Mouse (Mus musculus) forebrain, embryonic 16.5 days (tissue): Measurements from ENCODE around the gene Slc16a5. TPM values are rescaled to one million over a fixed set of nuclear protein-coding genes. Genes with fewer than 3 reads are reported as not detected.

Experiments used
- ATAC-seq: fragments of 200-750 bp; cut with Nextera tagmentation; 2 replicates; pipeline ENCODE4 v1.8.0; 2017; ENCODE audit warnings: mild to moderate bottlenecking, moderate library complexity
- H3K27ac ChIP-seq: fragments of 300-500 bp; sonication (generic); 2 replicates; pipeline ENCODE4 v1.5.1; 2014; ENCODE audit warnings: low read length, control low read depth
- H3K27me3 ChIP-seq: fragments of 300-500 bp; sonication (generic); replicated peaks from 2 replicates; pipeline ENCODE4 v1.6.1; 2014; ENCODE audit warnings: low read length; ENCODE audit not compliant: control insufficient read depth, insufficient read depth
- H3K36me3 ChIP-seq: fragments of 300-500 bp; sonication (generic); 2 replicates; pipeline ENCODE4 v1.6.1; 2014; ENCODE audit not compliant: control insufficient read depth, insufficient read depth
- H3K4me1 ChIP-seq: fragments of 300-500 bp; sonication (generic); replicated peaks from 2 replicates; pipeline ENCODE4 v1.6.1; 2014; ENCODE audit warnings: low read length; ENCODE audit not compliant: control insufficient read depth, insufficient read depth
- H3K4me2 ChIP-seq: fragments of 300-500 bp; sonication (generic); 2 replicates; pipeline ENCODE4 v1.6.1; 2014; ENCODE audit warnings: mild to moderate bottlenecking, low read length, control low read depth
- H3K4me3 ChIP-seq: fragments of 300-500 bp; sonication (generic); replicated peaks from 2 replicates; pipeline ENCODE4 v1.5.1; 2014; ENCODE audit warnings: mild to moderate bottlenecking, low read length, control low read depth
- H3K9ac ChIP-seq: fragments of 300-500 bp; sonication (generic); replicated peaks from 2 replicates; pipeline ENCODE4 v1.6.1; 2014; ENCODE audit warnings: low read depth, low read length, control low read depth
- H3K9me3 ChIP-seq: fragments of 300-500 bp; sonication (generic); 2 replicates; pipeline ENCODE4 v1.6.1; 2016; ENCODE audit warnings: low read length; ENCODE audit not compliant: control insufficient read depth
- WGBS: fragments of 180-500 bp; shearing (Covaris S2); extraction: QIAGEN DNeasy Blood & Tissue Kit; methylation state at CpG from one replicate; pipeline ENCODE4 v1.1.7; 2014; 5-methylcytosine and 5-hydroxymethylcytosine counted together
- polyA plus RNA-seq: library from polyadenylated mRNA; unstranded; fragments of >200 nt; fragmentation: Nextera tagmentation; extraction: Ambion mirVana; gene quantifications from 2 replicates; pipeline ENCODE4 v1.2.1, GENCODE M21; 2015

Slc16a5 gene
- polyA plus RNA-seq, 1 experiment from 2014 or later: not detected

DNA sequence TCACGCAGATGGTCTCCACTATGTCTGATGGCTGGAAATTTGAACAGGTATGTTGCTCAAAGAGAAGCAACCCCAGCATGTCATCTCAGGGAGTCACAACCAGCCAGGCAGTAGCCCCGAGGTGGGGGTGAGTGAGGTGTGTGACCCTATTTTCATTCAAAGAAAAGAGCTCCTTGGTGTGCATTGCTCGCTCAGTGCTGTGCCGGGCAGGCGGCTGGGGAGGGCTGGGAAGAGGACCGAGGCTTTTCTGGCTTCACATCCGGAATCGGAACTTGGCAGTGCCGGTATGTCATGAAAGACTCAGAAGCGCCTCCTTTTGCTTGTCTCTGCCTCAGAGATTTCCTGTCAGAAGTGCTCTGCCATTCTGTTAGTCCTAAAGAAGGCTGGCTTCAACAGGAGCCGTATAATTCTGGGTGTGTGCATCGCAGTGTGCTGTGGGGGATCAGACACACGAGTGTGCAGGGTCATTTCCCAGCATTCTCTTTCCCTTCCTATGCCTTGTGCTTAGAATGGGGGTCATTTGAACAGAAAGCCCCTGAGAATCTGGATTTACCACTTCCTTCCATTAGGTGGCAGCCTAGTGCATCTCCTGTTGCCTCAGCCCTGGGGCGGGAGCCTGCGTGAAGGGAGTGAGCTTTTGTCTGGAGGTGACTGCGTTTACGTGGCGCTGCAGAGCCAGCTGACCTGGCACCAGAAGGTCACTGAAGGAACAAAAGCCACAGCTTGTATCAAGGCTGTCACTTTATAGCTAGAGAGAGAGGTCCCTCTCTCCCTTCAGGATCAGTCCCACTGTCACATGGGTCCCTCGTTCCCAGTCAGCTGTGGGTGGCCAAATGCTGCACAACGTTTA, 34.6 kb upstream of the Slc16a5 start:
- Histone ChIP-seq H3K9ac (peak overlapping the region; percentile 7), H3K36me3 (peaks cover 26% of the 10 kb centered on the region), H3K4me1 (peaks cover 9% of the 10 kb centered on the region), H3K9me3 (no peaks in the 10 kb centered on the region), H3K4me3 (no peak overlapping the region), H3K27me3 (no peaks in the 10 kb centered on the region), H3K27ac (peak overlapping the region; percentile 31; the same call in 1 of the 2 replicates), H3K4me2 (peak overlapping the region; percentile 31)
- peak; percentile 87 for ATAC-seq
- 27% methylated on average over 20 of the region's 20 CpGs for WGBS

DNA sequence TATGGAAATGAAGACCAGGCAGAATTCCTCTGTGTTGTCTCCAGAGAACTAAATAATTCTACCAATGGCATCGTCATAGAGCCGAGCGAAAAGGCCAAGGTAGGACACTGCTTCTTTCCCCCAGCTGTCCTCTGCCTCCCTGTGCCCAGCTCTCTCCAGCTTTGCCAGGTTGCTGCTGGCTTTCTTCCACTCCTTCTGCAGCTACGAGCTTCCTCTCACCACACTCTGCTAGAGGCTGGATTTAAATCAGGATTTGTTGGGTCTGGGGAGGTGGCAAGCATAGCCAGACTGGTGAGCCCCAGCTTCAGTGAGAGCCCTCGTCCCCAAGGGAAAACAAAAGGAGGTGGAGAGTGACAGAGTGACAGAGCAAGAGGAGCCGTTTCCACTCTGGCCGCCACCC, 33.0 kb upstream of the Slc16a5 start:
- ATAC-seq: no peak
- WGBS: 83% methylated on average over 7 of the region's 7 CpGs
- H3K36me3 ChIP-seq: peaks cover 26% of the 10 kb centered on the region

DNA sequence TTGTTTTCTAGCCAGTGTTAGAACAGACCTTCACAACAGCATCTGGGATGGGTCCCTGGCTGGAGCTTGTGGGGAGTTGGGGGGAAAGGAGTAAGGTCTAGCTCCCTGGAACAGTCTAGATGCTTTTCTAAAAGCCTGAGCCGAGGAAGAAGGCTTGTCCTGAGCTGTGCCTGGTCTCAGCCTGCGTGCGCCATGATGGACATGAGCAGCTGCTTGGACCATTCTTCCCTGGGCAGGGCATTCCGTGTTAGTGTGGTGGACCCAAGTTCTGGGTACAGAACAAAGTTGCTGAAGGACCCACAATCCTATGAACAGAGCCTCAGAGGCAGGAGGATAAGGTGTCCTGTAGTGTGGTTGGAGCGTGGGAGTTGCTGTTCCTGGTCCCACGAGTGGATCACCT, 31.7 kb upstream of the Slc16a5 start:
- H3K36me3 ChIP-seq: peaks cover 24% of the 10 kb centered on the region
- no peak overlapping the region for H3K4me3 ChIP-seq
- no peak overlapping the region for H3K4me2 ChIP-seq
- H3K27me3 ChIP-seq: no peaks in the 10 kb centered on the region
- H3K27ac ChIP-seq: no peak overlapping the region
- H3K9ac ChIP-seq: no peak overlapping the region
- 98% methylated on average over 6 of the region's 6 CpGs for WGBS
- no peak for ATAC-seq
- peaks cover 11% of the 10 kb centered on the region for H3K4me1 ChIP-seq
- H3K9me3 ChIP-seq: no peaks in the 10 kb centered on the region

More for the DNA sequence above, 33.0 kb upstream of the Slc16a5 start:
- Histone ChIP-seq H3K27me3 (no peaks in the 10 kb centered on the region), H3K4me3 (no peak overlapping the region), H3K4me1 (peaks cover 9% of the 10 kb centered on the region), H3K27ac (no peak overlapping the region), H3K4me2 (no peak overlapping the region), H3K9me3 (no peaks in the 10 kb centered on the region), H3K9ac (no peak overlapping the region)

DNA sequence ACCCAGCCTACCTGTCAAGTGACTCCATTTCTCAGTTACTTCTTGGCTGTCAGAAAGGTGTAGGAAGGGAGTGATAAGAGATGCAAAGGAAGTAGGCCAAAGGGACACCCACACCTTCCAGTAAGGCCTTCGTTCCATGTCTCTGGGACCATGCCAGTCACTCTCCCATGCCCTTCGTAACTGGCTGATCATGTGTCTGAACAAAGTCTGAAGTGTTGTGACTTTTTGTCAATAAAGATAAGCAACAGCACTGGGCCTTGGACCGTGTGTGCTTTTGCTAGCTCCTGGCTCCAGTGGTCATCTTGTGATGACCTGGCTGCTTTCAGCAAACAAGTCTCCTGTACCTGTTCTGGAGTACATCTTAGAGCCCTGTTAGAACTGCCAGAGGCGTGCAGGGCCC, 29.5 kb upstream of the Slc16a5 start:
- H3K27me3 ChIP-seq: no peaks in the 10 kb centered on the region
- ATAC-seq: no peak
- H3K27ac ChIP-seq: no peak overlapping the region
- WGBS: 83% methylated on average over 4 of the region's 4 CpGs
- no peak overlapping the region for H3K9ac ChIP-seq
- H3K4me1 ChIP-seq: peaks cover 17% of the 10 kb centered on the region
- H3K36me3 ChIP-seq: peaks cover 23% of the 10 kb centered on the region
- H3K9me3 ChIP-seq: no peaks in the 10 kb centered on the region
- H3K4me3 ChIP-seq: no peak overlapping the region
- H3K4me2 ChIP-seq: no peak overlapping the region

DNA sequence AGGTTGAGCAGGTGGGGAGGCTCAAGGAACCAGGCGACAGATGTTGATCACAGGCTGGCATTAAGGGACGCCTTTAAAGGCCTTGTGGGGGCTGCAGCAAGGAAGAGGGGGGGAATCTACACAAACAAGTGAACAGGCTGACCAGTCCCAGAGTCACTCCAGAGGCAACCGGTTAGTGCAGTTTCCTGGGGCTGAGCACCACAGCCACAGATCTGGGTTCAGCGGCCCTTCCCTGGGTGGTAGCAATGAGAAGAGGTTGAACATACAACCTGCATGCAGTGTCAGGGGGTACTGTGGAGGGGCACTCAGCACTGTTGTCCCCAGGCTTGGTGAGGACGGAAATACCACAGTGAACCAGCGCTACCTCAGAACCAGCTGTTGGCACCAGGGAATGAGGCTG, 28.9 kb upstream of the Slc16a5 start:
- peaks cover 23% of the 10 kb centered on the region for H3K36me3 ChIP-seq
- ATAC-seq: no peak
- 82% methylated on average over 6 of the region's 6 CpGs for WGBS
- peaks cover 12% of the 10 kb centered on the region for H3K4me1 ChIP-seq
- no peak overlapping the region for H3K4me3 ChIP-seq
- H3K27ac ChIP-seq: no peak overlapping the region
- H3K9me3 ChIP-seq: no peaks in the 10 kb centered on the region
- no peak overlapping the region for H3K4me2 ChIP-seq
- no peak overlapping the region for H3K9ac ChIP-seq
- no peaks in the 10 kb centered on the region for H3K27me3 ChIP-seq

DNA sequence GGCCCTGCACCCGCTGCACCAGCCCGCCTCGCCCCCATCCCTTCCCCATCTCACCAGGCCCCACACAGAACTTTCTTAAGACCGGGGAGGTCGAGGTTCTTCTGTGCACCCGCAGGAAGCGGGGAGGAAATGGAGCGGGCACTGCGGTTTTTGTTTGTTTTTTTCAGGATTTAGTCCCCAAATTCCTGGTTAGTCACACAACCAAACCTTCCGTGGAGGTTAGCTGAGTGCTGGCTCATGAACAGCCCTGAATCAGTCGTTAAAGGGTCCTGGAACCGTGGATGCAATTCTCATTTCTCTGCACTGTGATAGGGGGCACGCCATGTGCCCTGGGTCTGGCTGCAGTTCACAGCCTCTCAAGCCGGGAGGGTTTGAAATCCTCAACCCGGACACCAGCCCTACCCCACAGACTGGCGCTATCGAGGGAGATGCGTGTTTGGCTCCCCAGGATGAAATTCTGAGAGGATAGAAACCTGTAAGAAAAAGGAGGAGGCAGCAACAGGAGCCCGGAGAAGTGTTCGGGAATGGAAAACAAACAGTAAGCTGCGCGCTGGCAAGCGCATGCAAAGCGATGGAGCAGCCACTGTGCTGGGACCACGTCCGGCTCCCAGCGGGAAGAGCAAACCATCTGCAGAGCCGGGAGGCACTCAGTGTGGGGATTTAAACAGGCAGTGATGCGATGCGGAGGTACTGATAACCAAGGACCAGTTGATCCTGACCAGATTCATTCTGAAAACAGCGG, 26.5 kb upstream of the Slc16a5 start:
- WGBS: 8% methylated on average over 31 of the region's 31 CpGs
- ATAC-seq: peak; percentile 67; the same call in 1 of the 2 replicates
- H3K4me1 ChIP-seq: peaks cover 10% of the 10 kb centered on the region
- H3K9me3 ChIP-seq: no peaks in the 10 kb centered on the region
- H3K27ac ChIP-seq: no peak overlapping the region
- no peaks in the 10 kb centered on the region for H3K27me3 ChIP-seq
- peak overlapping the region; percentile 43 for H3K9ac ChIP-seq
- peak overlapping the region; percentile 25 for H3K4me3 ChIP-seq
- peak overlapping the region; percentile 60 for H3K4me2 ChIP-seq
- peaks cover 9% of the 10 kb centered on the region; the same call in 1 of the 2 replicates for H3K36me3 ChIP-seq

DNA sequence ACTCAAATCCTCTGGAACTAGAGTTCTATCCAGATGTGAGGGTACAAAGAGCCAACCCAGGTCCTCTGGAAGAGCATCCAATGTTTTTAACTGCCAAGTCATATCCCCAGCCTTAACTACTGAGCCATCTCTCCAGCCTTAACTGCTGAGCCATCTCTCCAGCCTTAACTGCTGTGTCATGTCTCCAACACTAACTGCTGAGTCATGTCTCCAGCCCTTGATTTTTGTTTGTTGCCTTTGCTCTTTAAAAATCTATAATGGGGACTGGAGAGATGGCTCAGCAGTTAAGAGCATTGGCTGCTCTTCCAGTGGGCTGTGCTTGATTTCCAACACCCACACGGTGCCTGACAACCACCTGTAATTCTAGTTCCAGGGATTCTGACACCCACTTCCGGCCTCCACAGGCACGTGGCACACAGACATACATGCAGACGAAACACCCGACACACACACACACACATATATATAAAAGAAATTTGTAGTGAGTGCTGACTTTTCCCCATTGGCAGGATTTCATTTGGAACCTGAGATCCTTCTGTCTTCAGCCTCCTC, 24.6 kb upstream of the Slc16a5 start:
- H3K36me3 ChIP-seq: no peaks in the 10 kb centered on the region
- no peak overlapping the region for H3K27ac ChIP-seq
- H3K9ac ChIP-seq: no peak overlapping the region
- H3K4me3 ChIP-seq: no peak overlapping the region
- H3K4me1 ChIP-seq: peaks cover 10% of the 10 kb centered on the region
- no peak overlapping the region for H3K4me2 ChIP-seq
- no peak for ATAC-seq
- H3K27me3 ChIP-seq: no peaks in the 10 kb centered on the region
- 83% methylated on average over 5 of the region's 5 CpGs for WGBS
- no peaks in the 10 kb centered on the region for H3K9me3 ChIP-seq

DNA sequence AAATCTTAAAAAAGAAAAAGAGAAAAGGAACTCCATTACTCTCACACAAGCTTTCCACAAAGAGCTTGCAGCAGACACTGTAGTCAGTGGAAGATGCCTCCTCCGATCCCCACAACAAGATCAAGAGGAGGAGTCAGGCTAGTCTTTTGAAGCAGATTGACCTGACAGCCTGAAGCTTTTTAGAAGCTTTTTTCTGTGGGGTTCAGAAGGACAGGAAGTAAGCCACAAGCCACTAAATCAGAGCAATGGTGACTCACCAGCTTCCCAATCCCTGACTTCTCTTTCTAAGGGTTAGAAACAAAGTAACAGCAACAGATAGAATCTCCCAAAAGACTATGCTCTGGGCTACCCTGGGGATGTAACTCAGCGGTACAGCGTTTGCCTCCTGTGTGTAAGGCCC, 22.9 kb upstream of the Slc16a5 start:
- H3K4me2 ChIP-seq: no peak overlapping the region
- no peak for ATAC-seq
- H3K9ac ChIP-seq: no peak overlapping the region
- no peak overlapping the region for H3K4me3 ChIP-seq
- H3K27me3 ChIP-seq: no peaks in the 10 kb centered on the region
- peaks cover 10% of the 10 kb centered on the region for H3K4me1 ChIP-seq
- no peaks in the 10 kb centered on the region for H3K36me3 ChIP-seq
- 89% methylated on average over 3 of the region's 3 CpGs for WGBS
- H3K9me3 ChIP-seq: no peaks in the 10 kb centered on the region
- H3K27ac ChIP-seq: no peak overlapping the region

DNA sequence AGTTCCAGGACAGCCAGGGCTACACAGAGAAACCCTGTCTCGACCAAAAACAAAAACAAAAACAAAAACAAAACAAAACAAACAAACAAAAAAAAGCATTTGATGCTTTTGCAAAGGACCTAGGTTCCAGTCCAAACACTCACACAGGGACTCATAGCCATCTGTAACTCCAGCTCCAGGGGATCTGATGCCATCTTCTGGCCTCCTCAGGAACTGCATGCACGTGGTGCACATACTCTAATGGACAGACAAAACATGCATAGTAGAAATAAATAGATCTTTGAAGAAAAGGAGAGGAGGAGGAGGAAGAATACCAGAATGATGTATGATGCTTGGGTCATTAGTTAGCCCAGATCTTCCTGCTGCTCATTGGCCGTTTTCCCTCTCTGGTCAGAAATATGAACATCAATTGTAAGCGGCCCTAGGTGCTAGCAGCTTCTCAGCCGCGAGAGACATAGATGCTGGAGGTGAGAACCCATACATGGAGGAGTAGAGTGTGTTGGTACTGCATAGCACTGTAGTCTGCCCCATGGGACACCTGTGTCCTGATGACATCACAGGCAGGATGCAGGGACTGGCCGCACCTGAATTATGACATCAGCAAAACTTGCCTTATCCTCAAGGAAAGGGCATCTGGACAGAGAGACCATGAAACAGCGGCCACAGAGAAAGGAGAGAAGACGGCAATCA, 22.2 kb upstream of the Slc16a5 start, which contains the start of gene Trim80:
TSS of gene Trim80 (plus strand) at position 640 of the 690 bp plus-strand sequence.
- Histone ChIP-seq H3K27ac (no peak within 1 kb of the TSS), H3K4me1 (peaks cover 10% of the 10 kb centered on the region), H3K27me3 (no peaks in the 10 kb centered on the region), H3K9ac (no peak within 1 kb of the TSS), H3K4me2 (no peak within 1 kb of the TSS), H3K9me3 (no peaks in the 10 kb centered on the region), H3K4me3 (no peak within 1 kb of the TSS), H3K36me3 (no peaks in the 10 kb centered on the region)
- 95% methylated on average over 9 of the region's 9 CpGs for WGBS
- ATAC-seq: no peak
